9 mouse cellular contexts compared by ENCODE assay signal in the genomic region with DNA sequence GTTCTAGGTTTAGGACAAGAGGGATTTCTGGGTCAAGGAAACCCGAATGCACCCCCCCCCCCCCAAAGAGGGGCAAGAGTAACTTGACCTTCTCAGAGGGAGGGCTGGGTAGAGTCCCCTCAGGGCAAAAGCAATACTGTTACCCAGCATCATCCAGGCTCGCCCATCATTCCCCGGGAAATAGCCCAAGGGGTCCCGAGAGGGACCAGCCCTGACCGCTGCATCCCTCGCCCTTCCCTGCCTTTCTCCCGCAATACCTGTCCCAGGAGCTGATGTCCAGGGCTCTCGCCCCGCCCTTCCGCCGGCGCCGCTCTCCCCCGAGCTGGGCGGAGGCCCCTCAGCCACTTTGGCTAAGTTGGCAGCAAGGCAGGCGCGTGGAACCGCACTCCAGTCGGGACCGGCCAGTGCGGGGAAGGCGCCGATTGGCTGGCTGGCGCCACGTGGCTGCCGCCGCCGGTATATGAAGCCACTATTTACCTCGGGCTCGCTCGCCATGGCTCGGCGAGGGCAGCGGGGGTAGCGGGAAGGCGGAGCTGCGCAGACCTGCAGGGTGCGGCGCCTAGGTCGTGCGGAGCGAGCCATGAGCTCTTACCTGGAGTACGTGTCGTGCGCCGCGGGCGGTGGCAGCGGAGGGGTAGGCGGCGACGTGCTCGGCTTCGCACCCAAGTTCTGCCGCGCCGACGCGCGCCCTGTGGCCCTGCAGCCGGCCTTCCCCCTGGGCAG. TPM values are rescaled to one million over a fixed set of nuclear protein-coding genes. Genes with fewer than 3 reads are reported as not detected.
DNase-seq lines count a peak whose midpoint lies in the region; ATAC-seq lines count a peak whose summit lies in the region.
"Had no signal": no experiment of that assay in that cellular context is flagged by ENCODE, and none has a peak within 500 bp of the region (broad histone marks: within the 10 kb centered on the region; RNA-seq: fewer than 3 reads in every experiment).

A gene (plus strand): TSS at position 459 of the 723 bp plus-strand sequence.

- H3K36me3 ChIP-seq in heart, embryonic 10.5 days = no peaks in the 10 kb centered on the region
- no peaks in the 10 kb centered on the region for H3K36me3 ChIP-seq in kidney, embryonic 14.5 days (ENCODE audit: control insufficient read depth, insufficient read depth, low read length)
- no peaks in the 10 kb centered on the region for H3K36me3 ChIP-seq in midbrain, embryonic 13.5 days

- peak; percentile 91 for ATAC-seq in kidney, embryonic 14.5 days (ENCODE audit: low FRiP score, low TSS enrichment)
- peak; percentile 80 for ATAC-seq in midbrain, embryonic 13.5 days

- H3K4me3 ChIP-seq in heart, embryonic 10.5 days = peak within 1 kb of the TSS; percentile 65
- peak within 1 kb of the TSS; percentile 58 for H3K4me3 ChIP-seq in kidney, embryonic 14.5 days (ENCODE audit: low read length)
- peak within 1 kb of the TSS; percentile 51 for H3K4me3 ChIP-seq in midbrain, embryonic 13.5 days (replicated peaks)

- under 1% methylated on average over 59 of the region's 61 CpGs for WGBS in heart, embryonic 10.5 days
- under 1% methylated on average over 54 of the region's 61 CpGs for WGBS in kidney, embryonic 14.5 days
- WGBS in midbrain, embryonic 13.5 days = 1% methylated on average over 56 of the region's 61 CpGs

- peak; percentile 14 for DNase-seq in layer of hippocampus, adult 11-12 months (ENCODE audit: low spot score)
- DNase-seq in layer of hippocampus, adult 9-10 months (ENCODE audit: low spot score) = no peak
- peak; percentile 64 for DNase-seq in adrenal gland, postnatal 10 days
- no peak for DNase-seq in heart, embryonic 10.5 days (ENCODE audit: low spot score)
- no peak for DNase-seq in spleen, adult 12 weeks (ENCODE audit: low spot score)
- DNase-seq in left cerebral cortex, adult 9 months (ENCODE audit: low spot score in 2 of 2) = no peak

- 0 out of 2 replicates have a peak within 1 kb of the TSS, but pooled peaks have one; percentile 8 for H3K27ac ChIP-seq in heart, embryonic 10.5 days
- H3K27ac ChIP-seq in kidney, embryonic 14.5 days (ENCODE audit: low read depth, low read length) = no peak within 1 kb of the TSS
- no peak within 1 kb of the TSS for H3K27ac ChIP-seq in midbrain, embryonic 13.5 days

- H3K9me3 ChIP-seq in heart, embryonic 10.5 days = no peaks in the 10 kb centered on the region
- no peaks in the 10 kb centered on the region for H3K9me3 ChIP-seq in kidney, embryonic 14.5 days (ENCODE audit: control insufficient read depth, low read length)
- H3K9me3 ChIP-seq in midbrain, embryonic 13.5 days = no peaks in the 10 kb centered on the region

- peak within 1 kb of the TSS; percentile 58; the same call in 1 of the 2 replicates for H3K9ac ChIP-seq in kidney, embryonic 14.5 days (ENCODE audit: low read depth, low read length)
- H3K9ac ChIP-seq in midbrain, embryonic 13.5 days (replicated peaks) = 0 out of 2 replicates have a peak within 1 kb of the TSS, but pooled peaks have one; percentile 11

- H3K4me2 ChIP-seq in kidney, embryonic 14.5 days (replicated peaks; ENCODE audit: low read depth, low read length) = peak within 1 kb of the TSS; percentile 98
- peak within 1 kb of the TSS; percentile 86 for H3K4me2 ChIP-seq in midbrain, embryonic 13.5 days (replicated peaks)

- H3K4me1 ChIP-seq in heart, embryonic 10.5 days = peaks cover 26% of the 10 kb centered on the region
- H3K4me1 ChIP-seq in kidney, embryonic 14.5 days (ENCODE audit: control insufficient read depth, insufficient read depth, low read length) = peaks cover 17% of the 10 kb centered on the region
- H3K4me1 ChIP-seq in midbrain, embryonic 13.5 days (replicated peaks) = peaks cover 18% of the 10 kb centered on the region

- peaks cover 86% of the 10 kb centered on the region for H3K27me3 ChIP-seq in heart, embryonic 10.5 days (ENCODE audit: insufficient read depth, poor library complexity, severe bottlenecking)
- H3K27me3 ChIP-seq in kidney, embryonic 14.5 days (ENCODE audit: control insufficient read depth, insufficient read depth, low read length) = peaks cover 28% of the 10 kb centered on the region
- H3K27me3 ChIP-seq in midbrain, embryonic 13.5 days = peaks cover 92% of the 10 kb centered on the region

RNA-seq across cellular contexts. Expression of the gene that starts here (rescaled TPM):
- not detected for total RNA-seq in adrenal gland, postnatal 10 days (2021)
- 0.22 and 0.49 TPM in 2 replicates for polyA plus RNA-seq in heart, embryonic 10.5 days (2016; fragmentation: Nextera tagmentation; extraction: Ambion mirVana)
- 1.8 and 1.9 TPM in 2 replicates for polyA plus RNA-seq in kidney, embryonic 14.5 days (2014; fragmentation: Nextera tagmentation; extraction: Ambion mirVana)
- polyA plus RNA-seq in midbrain, embryonic 13.5 days (2015; fragmentation: Nextera tagmentation; extraction: Ambion mirVana) = 0.08 TPM in 1 of 2 replicates, not detected in the other
- total RNA-seq: MEL had no signal

Comparison
In these comparisons a context has a peak if more than half of its experiments do, and no peak if none do; other contexts are left out.
1. Peak in DNase-seq in adrenal gland, postnatal 10 days; RNA of the gene not detected or under 1 TPM.
2. Peak in ATAC-seq, H3K4me3 ChIP-seq, H3K9ac ChIP-seq and H3K4me2 ChIP-seq in midbrain, embryonic 13.5 days; RNA of the gene not detected or under 1 TPM.